Mouse (Mus musculus) spleen, adult 2 months (tissue): ENCODE results near the gene Serhl.

Experiments
- CTCF ChIP-seq: fragments of 200-500 bp; IDR thresholded peaks from 2 replicates; pipeline ENCODE4 v1.5.1; 2011; ENCODE audit warnings: mild to moderate bottlenecking, inconsistent platforms; ENCODE audit not compliant: insufficient read depth, insufficient read length, insufficient replicate concordance; ENCODE audit errors: extremely low read depth
- POLR2A ChIP-seq: fragments of 200-500 bp; IDR thresholded peaks from 2 replicates; pipeline ENCODE4 v1.6.1; 2011; ENCODE audit warnings: low read depth, low read length, inconsistent platforms

DNA sequence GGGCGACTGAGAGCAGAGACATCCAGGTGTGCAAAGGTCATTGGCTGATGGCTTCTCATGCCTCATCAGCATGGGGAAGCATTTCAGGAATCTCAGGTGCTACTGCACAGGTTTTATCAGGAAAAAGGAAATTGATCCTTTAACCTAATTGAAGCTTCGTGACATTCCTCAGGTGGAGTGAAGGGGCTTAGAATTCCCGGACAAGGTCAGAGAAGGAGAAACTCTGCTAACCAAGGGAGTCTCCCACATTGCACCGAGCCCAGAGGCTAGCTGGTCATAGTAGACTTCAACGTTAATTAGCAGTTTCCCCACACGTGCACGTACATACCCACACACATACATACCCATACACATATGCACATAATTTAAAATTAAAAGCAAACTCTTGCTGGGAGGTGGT lies 42.6 kb upstream of the Serhl start:
- TF ChIP-seq POLR2A (no peak), CTCF (no peak)
